Mouse (Mus musculus) midbrain, embryonic 12.5 days (tissue): ENCODE results near the gene Gtsf1. TPM values are rescaled to one million over a fixed set of nuclear protein-coding genes. Genes with fewer than 3 reads are reported as not detected.
"Not testable (repeated sequence)": the region's sequence is repeated elsewhere in the genome, so short reads cannot be mapped to it uniquely, and the experiment has no call there.

ENCODE experiments used
- ATAC-seq: fragments of 200-750 bp; cut with Nextera tagmentation; 2 replicates; pipeline ENCODE4 v1.8.0; 2017; ENCODE audit warnings: low read depth, moderate TSS enrichment, moderate library complexity; ENCODE audit not compliant: low FRiP score
- H3K27ac ChIP-seq: fragments of 300-500 bp; sonication (generic); replicated peaks from 2 replicates; pipeline ENCODE4 v1.5.1; 2016; ENCODE audit warnings: mild to moderate bottlenecking
- H3K27me3 ChIP-seq: fragments of 300-500 bp; sonication (generic); 2 replicates; pipeline ENCODE4 v1.6.1; 2016; ENCODE audit warnings: mild to moderate bottlenecking
- H3K36me3 ChIP-seq: fragments of 300-500 bp; sonication (generic); 2 replicates; pipeline ENCODE4 v1.6.1; 2016
- H3K4me1 ChIP-seq: fragments of 300-500 bp; sonication (generic); 2 replicates; pipeline ENCODE4 v1.6.1; 2016
- H3K4me2 ChIP-seq: fragments of 300-500 bp; sonication (generic); replicated peaks from 2 replicates; pipeline ENCODE4 v1.6.1; 2016; ENCODE audit warnings: mild to moderate bottlenecking, moderate library complexity
- H3K4me3 ChIP-seq: fragments of 300-500 bp; sonication (generic); 2 replicates; pipeline ENCODE4 v1.5.1; 2016; ENCODE audit warnings: mild to moderate bottlenecking
- H3K9ac ChIP-seq: fragments of 300-500 bp; sonication (generic); replicated peaks from 2 replicates; pipeline ENCODE4 v1.6.1; 2016; ENCODE audit warnings: mild to moderate bottlenecking, moderate library complexity
- H3K9me3 ChIP-seq: fragments of 300-500 bp; sonication (generic); 2 replicates; pipeline ENCODE4 v1.6.1; 2016; ENCODE audit warnings: mild to moderate bottlenecking
- WGBS: fragments of 180-500 bp; shearing (Covaris S2); methylation state at CpG from one replicate; pipeline ENCODE4 v1.1.7; 2016; 5-methylcytosine and 5-hydroxymethylcytosine counted together
- polyA plus RNA-seq: library from polyadenylated mRNA; unstranded; fragments of >200 nt; fragmentation: Nextera tagmentation; extraction: Ambion mirVana; gene quantifications from 2 replicates; pipeline ENCODE4 v1.2.1, GENCODE M21; 2016

Gene Gtsf1
- polyA plus RNA-seq, result not detected in 2 replicates

- Histone ChIP-seq H3K9me3 (no peaks in the 10 kb centered on the region), H3K27ac (no peak within 1 kb of the TSS), H3K36me3 (no peaks in the 10 kb centered on the region), H3K4me3 (no peak within 1 kb of the TSS), H3K4me2 (no peak within 1 kb of the TSS), H3K27me3 (no peaks in the 10 kb centered on the region), H3K4me1 (0 out of 2 replicates have a peak, but pooled peaks cover 3% of the 10 kb centered on the region), H3K9ac (no peak within 1 kb of the TSS)
- no peak for ATAC-seq
- WGBS, result 94% methylated on average over 16 of the region's 16 CpGs
These were observed at the start of gene Gtsf1 for GRCm38 (mm10) chr15:103430241-103430640. Gene Gtsf1, minus strand, starts transcription at chr15:103430470.

GRCm38 (mm10) chr15:103479080-103479606 lies 48.9 kb upstream of the Gtsf1 start:
- Histone ChIP-seq H3K4me3 (no peak overlapping the region), H3K4me2 (no peak overlapping the region), H3K4me1 (peaks cover 11% of the 10 kb centered on the region), H3K9ac (no peak overlapping the region), H3K27me3 (0 out of 2 replicates have a peak, but pooled peaks cover 6% of the 10 kb centered on the region), H3K36me3 (no peaks in the 10 kb centered on the region), H3K9me3 (no peaks in the 10 kb centered on the region), H3K27ac (no peak overlapping the region)
- WGBS, result 82% methylated on average over 1 of the region's 1 CpGs
- ATAC-seq, result no peak

GRCm38 (mm10) chr15:103473769-103474168 lies 43.5 kb upstream of the Gtsf1 start:
- Histone ChIP-seq H3K9me3 (no peaks in the 10 kb centered on the region), H3K27me3 (no peaks in the 10 kb centered on the region; the same call in 1 of the 2 replicates), H3K4me1 (no peaks in the 10 kb centered on the region), H3K4me2 (no peak overlapping the region), H3K4me3 (no peak overlapping the region), H3K27ac (no peak overlapping the region), H3K9ac (no peak overlapping the region), H3K36me3 (no peaks in the 10 kb centered on the region)
- no peak for ATAC-seq
- 93% methylated on average over 5 of the region's 5 CpGs for WGBS

GRCm38 (mm10) chr15:103473182-103473581 lies 42.9 kb upstream of the Gtsf1 start:
- Histone ChIP-seq H3K27ac (no peak overlapping the region), H3K27me3 (no peaks in the 10 kb centered on the region; the same call in 1 of the 2 replicates), H3K36me3 (no peaks in the 10 kb centered on the region), H3K4me1 (no peaks in the 10 kb centered on the region), H3K4me3 (no peak overlapping the region), H3K9me3 (no peaks in the 10 kb centered on the region), H3K4me2 (no peak overlapping the region), H3K9ac (no peak overlapping the region)
- no peak for ATAC-seq
- 89% methylated on average over 7 of the region's 7 CpGs for WGBS

GRCm38 (mm10) chr15:103472265-103472664 lies 42.0 kb upstream of the Gtsf1 start:
- Histone ChIP-seq H3K27me3 (no peaks in the 10 kb centered on the region; the same call in 1 of the 2 replicates), H3K36me3 (no peaks in the 10 kb centered on the region), H3K4me1 (no peaks in the 10 kb centered on the region), H3K4me3 (no peak overlapping the region), H3K4me2 (no peak overlapping the region), H3K27ac (no peak overlapping the region), H3K9ac (no peak overlapping the region), H3K9me3 (no peaks in the 10 kb centered on the region)
- WGBS, result 76% methylated on average over 3 of the region's 3 CpGs
- ATAC-seq, result no peak

GRCm38 (mm10) chr15:103471488-103472194 lies 41.4 kb upstream of the Gtsf1 start:
- Histone ChIP-seq H3K4me3 (no peak overlapping the region), H3K9me3 (no peaks in the 10 kb centered on the region), H3K4me1 (no peaks in the 10 kb centered on the region), H3K27ac (no peak overlapping the region), H3K4me2 (no peak overlapping the region), H3K9ac (no peak overlapping the region), H3K36me3 (no peaks in the 10 kb centered on the region), H3K27me3 (no peaks in the 10 kb centered on the region; the same call in 1 of the 2 replicates)
- no peak for ATAC-seq
- 88% methylated on average over 7 of the region's 7 CpGs for WGBS

GRCm38 (mm10) chr15:103462539-103463261 lies 32.4 kb upstream of the Gtsf1 start:
- Histone ChIP-seq H3K4me3 (no peak overlapping the region), H3K27me3 (no peaks in the 10 kb centered on the region), H3K27ac (no peak overlapping the region), H3K9ac (no peak overlapping the region), H3K9me3 (no peaks in the 10 kb centered on the region), H3K4me2 (no peak overlapping the region), H3K36me3 (no peaks in the 10 kb centered on the region), H3K4me1 (no peaks in the 10 kb centered on the region)
- WGBS, result 75% methylated on average over 7 of the region's 7 CpGs
- ATAC-seq, result no peak

GRCm38 (mm10) chr15:103454449-103454848 lies 24.2 kb upstream of the Gtsf1 start:
- H3K27ac ChIP-seq, result no peak overlapping the region
- H3K36me3 ChIP-seq, result no peaks in the 10 kb centered on the region
- no peaks in the 10 kb centered on the region for H3K9me3 ChIP-seq
- no peaks in the 10 kb centered on the region for H3K27me3 ChIP-seq
- 87% methylated on average over 6 of the region's 6 CpGs for WGBS
- no peaks in the 10 kb centered on the region for H3K4me1 ChIP-seq
- ATAC-seq, result no peak
- no peak overlapping the region for H3K9ac ChIP-seq
- H3K4me2 ChIP-seq, result no peak overlapping the region
- no peak overlapping the region for H3K4me3 ChIP-seq

GRCm38 (mm10) chr15:103453551-103454218 lies 23.4 kb upstream of the Gtsf1 start, which contains the start of gene Nckap1l:
Gene Nckap1l, plus strand, starts transcription at chr15:103453794.
- no peak for ATAC-seq
- Histone ChIP-seq H3K36me3 (no peaks in the 10 kb centered on the region), H3K4me2 (no peak within 1 kb of the TSS), H3K4me1 (no peaks in the 10 kb centered on the region), H3K4me3 (no peak within 1 kb of the TSS), H3K27ac (no peak within 1 kb of the TSS), H3K9ac (no peak within 1 kb of the TSS), H3K27me3 (no peaks in the 10 kb centered on the region), H3K9me3 (no peaks in the 10 kb centered on the region)
- 84% methylated on average over 13 of the region's 13 CpGs for WGBS

- H3K4me2 ChIP-seq, result no peak within 1 kb of the TSS
- H3K9me3 ChIP-seq, result no peaks in the 10 kb centered on the region
- ATAC-seq, result no peak
- H3K4me1 ChIP-seq, result no peaks in the 10 kb centered on the region
- H3K9ac ChIP-seq, result no peak within 1 kb of the TSS
- WGBS, result 23% methylated on average over 3 of the region's 3 CpGs
- no peaks in the 10 kb centered on the region for H3K27me3 ChIP-seq
- no peak within 1 kb of the TSS for H3K4me3 ChIP-seq
- no peaks in the 10 kb centered on the region for H3K36me3 ChIP-seq
- no peak within 1 kb of the TSS for H3K27ac ChIP-seq
These were observed 18.1 kb upstream of the Gtsf1 start, which contains the start of gene Gtsf2 for GRCm38 (mm10) chr15:103448369-103448768. Gene Gtsf2, minus strand, starts transcription at chr15:103448469.

- not testable (repeated sequence) for H3K36me3 ChIP-seq, H3K27me3 ChIP-seq, H3K4me1 ChIP-seq, H3K9me3 ChIP-seq, H3K4me3 ChIP-seq, ATAC-seq, H3K27ac ChIP-seq, H3K4me2 ChIP-seq, H3K9ac ChIP-seq
- WGBS, result 88% methylated on average over 4 of the region's 4 CpGs
These were observed 15.7 kb upstream of the Gtsf1 start for GRCm38 (mm10) chr15:103445966-103446365.
